Mouse (Mus musculus) CH12.LX (cell line): ENCODE results near the gene Skap1.

ENCODE experiments used
- CHD2 ChIP-seq: IDR thresholded peaks from 2 replicates; pipeline ENCODE4 v1.6.1; 2011; ENCODE audit warnings: low read length, improper control_type of control experiment
- ETS1 ChIP-seq: conservative IDR thresholded peaks from 2 replicates; pipeline ENCODE4 v1.6.1; 2012; ENCODE audit warnings: low read depth, mild to moderate bottlenecking, inconsistent platforms, low read length, improper control_type of control experiment, moderate library complexity
- POLR2A ChIP-seq: IDR thresholded peaks from 2 replicates; pipeline ENCODE4 v1.6.1; 2011; ENCODE audit warnings: low read depth, mild to moderate bottlenecking, improper control_type of control experiment, low read length

GRCm38 (mm10) chr11:96757421-96757820 is 293.0 kb downstream of the Skap1 start:
- no peak for TF ChIP-seq CHD2
- TF ChIP-seq POLR2A, result no peak
- TF ChIP-seq ETS1, result no peak
